Mouse (Mus musculus) neural tube, embryonic 14.5 days (tissue): ENCODE data around the gene Slc46a2. TPM values are rescaled to one million over a fixed set of nuclear protein-coding genes. Genes with fewer than 3 reads are reported as not detected.

ENCODE experiments used
- ATAC-seq: fragments of 200-750 bp; cut with Nextera tagmentation; 2 replicates; pipeline ENCODE4 v1.8.0; 2017; ENCODE audit warnings: low read depth, mild to moderate bottlenecking, moderate TSS enrichment, moderate library complexity
- H3K27ac ChIP-seq: fragments of 300-500 bp; sonication (generic); 2 replicates; pipeline ENCODE4 v1.5.1; 2014; ENCODE audit warnings: low read depth, mild to moderate bottlenecking, control low read depth, low read length, moderate library complexity, mixed read lengths
- H3K27me3 ChIP-seq: fragments of 300-500 bp; sonication (generic); 2 replicates; pipeline ENCODE4 v1.6.1; 2014; ENCODE audit warnings: low read length; ENCODE audit not compliant: control insufficient read depth, insufficient read depth
- H3K36me3 ChIP-seq: fragments of 300-500 bp; sonication (generic); 2 replicates; pipeline ENCODE4 v1.6.1; 2014; ENCODE audit warnings: low read length, mixed read lengths; ENCODE audit not compliant: control insufficient read depth, insufficient read depth
- H3K4me1 ChIP-seq: fragments of 300-500 bp; sonication (generic); 2 replicates; pipeline ENCODE4 v1.6.1; 2014; ENCODE audit warnings: low read length; ENCODE audit not compliant: control insufficient read depth, insufficient read depth
- H3K4me2 ChIP-seq: fragments of 300-500 bp; sonication (generic); 2 replicates; pipeline ENCODE4 v1.6.1; 2014; ENCODE audit warnings: mild to moderate bottlenecking, low read depth, low read length, control low read depth
- H3K4me3 ChIP-seq: fragments of 300-500 bp; sonication (generic); 2 replicates; pipeline ENCODE4 v1.5.1; 2014; ENCODE audit warnings: low read depth, low read length, control low read depth, mixed read lengths
- H3K9ac ChIP-seq: fragments of 300-500 bp; sonication (generic); replicated peaks from 2 replicates; pipeline ENCODE4 v1.6.1; 2014; ENCODE audit warnings: low read depth, mild to moderate bottlenecking, control low read depth, low read length, mixed read lengths
- H3K9me3 ChIP-seq: fragments of 300-500 bp; sonication (generic); 2 replicates; pipeline ENCODE4 v1.6.1; 2016; ENCODE audit warnings: low read length; ENCODE audit not compliant: control insufficient read depth
- WGBS: fragments of 180-500 bp; shearing (Covaris S2); extraction: QIAGEN DNeasy Blood & Tissue Kit; methylation state at CpG from one replicate; pipeline ENCODE4 v1.1.7; 2014; 5-methylcytosine and 5-hydroxymethylcytosine counted together
- polyA plus RNA-seq: library from polyadenylated mRNA; unstranded; fragments of >200 nt; fragmentation: Nextera tagmentation; extraction: Ambion mirVana; gene quantifications from 2 replicates; pipeline ENCODE4 v1.2.1, GENCODE M21; 2014

Slc46a2 gene
- polyA plus RNA-seq: 0.07 and 0.12 TPM in 2 replicates

DNA sequence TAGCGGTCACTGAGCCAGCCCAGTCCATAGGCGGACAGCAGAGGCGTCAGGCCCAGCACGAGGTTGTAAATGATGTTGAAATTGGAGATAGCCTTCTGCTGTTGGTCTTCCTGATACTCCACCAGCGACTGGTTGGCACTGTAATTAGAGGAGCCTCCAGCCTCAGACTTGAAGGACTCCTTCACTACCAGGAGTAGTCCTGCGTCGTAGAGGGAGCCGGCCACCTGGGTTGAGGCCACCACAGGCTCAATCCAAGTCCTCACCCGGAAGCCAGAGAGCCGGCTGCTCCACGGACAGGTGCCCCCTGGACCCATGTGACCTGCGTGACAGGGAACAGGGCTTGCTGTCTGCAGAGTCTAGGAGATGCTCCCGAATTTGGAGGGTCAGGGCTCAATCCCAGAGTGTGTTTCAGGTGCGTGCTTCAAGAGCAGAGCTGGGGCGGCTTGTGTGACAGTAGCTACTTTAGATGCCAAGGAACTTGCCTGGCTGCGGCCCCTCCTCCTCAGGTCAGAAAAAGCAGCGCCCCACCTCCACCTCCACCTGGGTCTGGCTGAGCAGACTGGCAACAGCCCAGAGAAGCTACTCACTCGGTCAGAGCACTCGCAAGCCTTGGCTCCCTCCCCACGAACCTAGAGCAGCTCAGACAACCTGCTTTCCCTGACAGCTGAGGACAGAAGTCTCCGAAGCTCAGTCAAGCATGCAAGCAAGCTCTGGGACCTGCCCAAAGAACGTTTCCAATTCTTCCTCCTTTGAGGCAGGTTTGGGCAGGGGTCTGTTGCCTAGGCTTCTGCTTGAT, at the start of gene Slc46a2:
Slc46a2 (minus strand) TSS at position 449 of the 796 bp plus-strand sequence.
- no peaks in the 10 kb centered on the region for H3K36me3 ChIP-seq
- no peak for ATAC-seq
- no peak within 1 kb of the TSS for H3K4me2 ChIP-seq

DNA sequence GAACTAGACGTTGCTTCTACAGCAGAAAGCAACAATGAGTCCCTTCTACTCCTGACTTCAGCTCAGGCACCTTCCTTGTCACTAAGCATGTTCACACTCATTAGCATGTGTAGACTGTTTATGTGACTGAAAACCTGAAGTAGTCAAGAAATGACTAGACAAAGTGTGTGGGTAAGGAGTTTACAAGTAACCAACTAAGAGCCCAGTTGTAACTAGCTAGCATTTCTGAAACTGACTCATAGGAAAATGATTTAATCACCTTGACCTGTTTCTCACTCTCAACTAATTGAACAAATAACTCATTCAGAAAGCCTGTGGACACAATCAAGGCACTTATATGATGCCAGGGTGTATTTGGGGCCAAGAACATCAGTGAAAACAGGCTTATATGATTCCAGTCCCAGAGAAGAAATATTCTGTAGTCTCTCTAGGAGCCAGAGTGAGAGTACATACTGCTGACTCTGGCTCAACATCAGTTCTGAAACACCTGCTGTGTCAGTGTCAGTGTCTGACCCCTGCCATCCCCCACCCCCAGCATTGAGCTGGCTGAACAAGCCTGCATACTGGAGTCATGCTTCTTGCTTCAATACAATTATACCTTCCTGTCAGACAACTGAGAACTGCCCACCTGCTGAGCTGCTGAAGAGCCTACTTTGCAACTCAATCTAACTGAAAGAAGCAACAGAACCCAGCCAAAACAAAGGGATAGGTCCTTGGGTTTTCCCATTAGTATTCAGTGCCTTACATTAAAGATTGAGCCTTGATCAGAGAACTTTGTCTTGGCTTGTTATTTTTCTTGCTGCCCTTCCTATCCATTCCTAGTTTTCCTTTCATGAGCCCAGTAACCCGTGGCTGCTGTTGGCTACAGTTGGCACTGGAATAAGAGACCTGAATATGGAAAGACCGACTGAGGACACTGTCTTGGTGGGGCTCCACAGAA, 48.8 kb upstream of the Slc46a2 start, which contains the start of gene Mup6:
Mup6 (plus strand) TSS at position 890 of the 940 bp plus-strand sequence.
- Histone ChIP-seq H3K9me3 (no peaks in the 10 kb centered on the region), H3K9ac (no peak within 1 kb of the TSS), H3K27me3 (no peaks in the 10 kb centered on the region), H3K36me3 (no peaks in the 10 kb centered on the region), H3K27ac (no peak within 1 kb of the TSS), H3K4me2 (no peak within 1 kb of the TSS), H3K4me1 (no peaks in the 10 kb centered on the region), H3K4me3 (no peak within 1 kb of the TSS)
- 46% methylated on average over 3 of the region's 3 CpGs for WGBS
- ATAC-seq: no peak

More for the DNA sequence above, at the start of gene Slc46a2:
- H3K27ac ChIP-seq: no peak within 1 kb of the TSS
- WGBS: 21% methylated on average over 22 of the region's 22 CpGs
- H3K4me1 ChIP-seq: no peaks in the 10 kb centered on the region
- H3K27me3 ChIP-seq: no peaks in the 10 kb centered on the region
- no peaks in the 10 kb centered on the region for H3K9me3 ChIP-seq
- no peak within 1 kb of the TSS for H3K9ac ChIP-seq
- no peak within 1 kb of the TSS for H3K4me3 ChIP-seq

DNA sequence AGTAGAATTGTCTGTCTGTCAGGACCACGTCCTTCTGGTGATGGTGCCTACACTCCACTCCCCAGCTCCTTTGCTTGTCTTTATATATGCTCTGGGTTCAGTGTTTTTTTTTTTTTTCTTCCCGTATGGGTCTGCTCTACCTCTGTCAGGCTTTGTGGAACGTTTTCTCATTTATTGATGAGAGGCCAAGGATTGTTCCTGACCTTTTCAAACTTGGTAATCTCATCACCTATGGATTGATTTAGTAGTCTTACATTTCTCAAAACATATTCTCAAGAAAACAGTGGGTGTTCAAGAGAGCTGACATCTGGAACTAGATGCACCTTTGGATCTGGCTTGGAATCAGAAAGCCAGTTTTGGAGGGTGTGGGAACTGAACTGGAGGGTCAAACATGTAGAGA, 45.8 kb upstream of the Slc46a2 start, which contains the start of gene Mup4:
Mup4 (minus strand) TSS at position 101 of the 400 bp plus-strand sequence.
- WGBS: 82% methylated on average over 3 of the region's 3 CpGs
- H3K9me3 ChIP-seq: no peaks in the 10 kb centered on the region
- H3K4me1 ChIP-seq: no peaks in the 10 kb centered on the region
- ATAC-seq: no peak
- H3K36me3 ChIP-seq: no peaks in the 10 kb centered on the region
- H3K27ac ChIP-seq: no peak within 1 kb of the TSS
- no peaks in the 10 kb centered on the region for H3K27me3 ChIP-seq
- no peak within 1 kb of the TSS for H3K4me2 ChIP-seq
- H3K4me3 ChIP-seq: no peak within 1 kb of the TSS
- no peak within 1 kb of the TSS for H3K9ac ChIP-seq

DNA sequence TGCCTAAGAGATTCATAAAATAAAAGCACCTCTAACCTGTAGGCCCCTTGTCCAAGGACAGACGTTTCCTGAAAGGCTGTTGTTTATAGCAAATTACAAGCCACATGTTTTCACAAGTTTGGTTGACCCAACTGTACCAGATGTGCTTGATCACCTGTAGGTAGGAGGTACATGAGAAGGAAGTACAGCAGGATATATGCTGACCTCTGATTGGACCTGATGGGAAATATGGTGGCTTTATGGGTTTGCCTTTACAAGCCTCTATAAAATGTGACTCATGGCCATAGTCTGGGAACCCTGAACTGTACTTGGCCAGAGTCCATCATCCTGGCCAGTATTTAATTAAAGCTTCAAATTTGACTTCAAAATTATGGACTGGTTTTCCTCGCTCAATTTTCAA, 22.7 kb upstream of the Slc46a2 start:
- WGBS: 76% methylated on average over 2 of the region's 2 CpGs
- no peaks in the 10 kb centered on the region for H3K27me3 ChIP-seq
- no peak for ATAC-seq
- H3K4me3 ChIP-seq: no peak overlapping the region
- no peaks in the 10 kb centered on the region for H3K4me1 ChIP-seq
- H3K4me2 ChIP-seq: no peak overlapping the region
- no peaks in the 10 kb centered on the region for H3K36me3 ChIP-seq
- H3K27ac ChIP-seq: no peak overlapping the region
- no peak overlapping the region for H3K9ac ChIP-seq
- H3K9me3 ChIP-seq: no peaks in the 10 kb centered on the region

DNA sequence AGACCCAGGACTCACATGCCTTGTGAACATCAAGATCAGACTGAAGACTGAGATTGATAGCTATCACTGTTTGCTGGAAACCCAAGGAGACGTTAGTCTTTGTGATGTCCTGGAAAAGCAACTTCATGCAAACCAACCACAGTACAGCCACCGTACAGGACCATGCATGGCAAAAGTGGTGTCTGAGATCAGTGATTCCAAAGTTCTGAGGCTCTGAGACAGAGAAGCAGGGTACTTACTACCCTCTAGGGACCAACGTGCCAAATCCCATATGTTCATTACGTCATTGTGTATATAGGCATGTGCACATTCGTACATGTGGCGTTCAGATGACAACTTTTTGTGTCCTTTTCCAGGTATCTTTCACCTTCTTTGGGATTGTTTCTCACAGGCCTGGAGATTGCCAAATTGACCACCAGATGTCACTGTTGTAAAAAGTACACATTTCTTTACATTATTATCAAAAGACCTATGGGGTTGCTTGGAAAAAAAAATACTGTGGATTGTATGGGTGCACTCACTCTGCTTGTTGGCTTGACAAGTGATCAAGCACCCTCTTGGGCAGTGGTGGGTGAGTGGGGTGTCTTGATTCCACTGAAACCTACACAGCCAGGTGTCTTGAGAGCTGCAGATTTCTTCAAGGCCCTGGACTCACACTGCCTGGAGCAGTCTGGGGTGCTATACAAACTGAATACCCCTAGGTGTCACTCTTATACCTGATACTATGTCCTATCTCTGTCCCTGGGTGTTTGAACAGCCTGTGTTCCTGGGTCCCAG, 17.8 kb upstream of the Slc46a2 start:
- ATAC-seq: peak; percentile 92
- Histone ChIP-seq H3K9me3 (no peaks in the 10 kb centered on the region), H3K4me1 (no peaks in the 10 kb centered on the region), H3K4me3 (no peak overlapping the region), H3K4me2 (no peak overlapping the region), H3K9ac (no peak overlapping the region), H3K27me3 (no peaks in the 10 kb centered on the region), H3K27ac (no peak overlapping the region), H3K36me3 (no peaks in the 10 kb centered on the region)
- 72% methylated on average over 6 of the region's 6 CpGs for WGBS

DNA sequence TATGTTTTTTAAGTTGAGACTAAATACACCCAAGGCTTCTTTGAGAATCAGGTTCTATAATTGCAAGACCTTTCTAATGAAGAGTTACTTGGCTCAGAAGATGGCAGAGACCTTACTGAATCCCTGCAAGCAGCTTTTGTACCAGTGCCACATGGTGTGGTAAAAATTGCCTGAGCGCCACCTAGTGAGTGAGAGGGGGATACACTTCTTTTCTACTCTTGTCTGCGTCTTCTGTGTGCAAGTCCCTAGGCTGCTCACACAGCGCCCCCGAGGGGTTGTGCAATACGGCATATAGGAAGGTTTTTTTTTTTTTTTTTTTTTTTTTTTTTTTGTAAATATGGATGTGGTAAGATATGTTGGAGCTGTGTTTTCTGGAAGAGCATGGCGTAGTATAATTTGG, 13.5 kb upstream of the Slc46a2 start:
- H3K36me3 ChIP-seq: no peaks in the 10 kb centered on the region
- no peak overlapping the region for H3K4me2 ChIP-seq
- 21% methylated on average over 6 of the region's 6 CpGs for WGBS
- no peak overlapping the region for H3K4me3 ChIP-seq
- peak; percentile 76 for ATAC-seq
- no peak overlapping the region for H3K9ac ChIP-seq
- no peaks in the 10 kb centered on the region for H3K4me1 ChIP-seq
- H3K27me3 ChIP-seq: no peaks in the 10 kb centered on the region
- H3K27ac ChIP-seq: no peak overlapping the region
- H3K9me3 ChIP-seq: no peaks in the 10 kb centered on the region

DNA sequence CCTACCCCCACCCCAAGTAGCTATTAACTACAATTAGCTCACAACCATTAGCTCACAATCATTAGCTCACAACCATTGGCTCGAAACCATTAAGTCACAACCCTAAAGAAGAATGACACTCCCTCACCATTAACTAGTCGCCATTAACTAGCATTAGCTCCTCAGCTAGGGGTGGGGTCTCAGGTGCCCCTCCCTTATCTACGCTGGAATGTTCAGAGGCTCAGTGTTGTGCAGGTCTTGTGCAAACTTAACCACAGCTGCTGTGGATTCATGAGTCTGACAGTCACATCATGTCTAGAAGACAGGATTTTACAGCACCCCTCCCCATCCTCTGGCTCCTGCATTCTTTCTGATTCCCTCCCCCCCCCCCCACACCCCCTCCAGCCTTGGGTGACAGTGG, 12.8 kb upstream of the Slc46a2 start:
- H3K27me3 ChIP-seq: no peaks in the 10 kb centered on the region
- no peak overlapping the region for H3K27ac ChIP-seq
- no peaks in the 10 kb centered on the region for H3K4me1 ChIP-seq
- 0 out of 2 replicates have a peak, but pooled peaks have one; percentile 6 for ATAC-seq
- H3K36me3 ChIP-seq: no peaks in the 10 kb centered on the region
- H3K4me3 ChIP-seq: no peak overlapping the region
- no peaks in the 10 kb centered on the region for H3K9me3 ChIP-seq
- 67% methylated on average over 3 of the region's 3 CpGs for WGBS
- H3K4me2 ChIP-seq: no peak overlapping the region
- no peak overlapping the region for H3K9ac ChIP-seq

DNA sequence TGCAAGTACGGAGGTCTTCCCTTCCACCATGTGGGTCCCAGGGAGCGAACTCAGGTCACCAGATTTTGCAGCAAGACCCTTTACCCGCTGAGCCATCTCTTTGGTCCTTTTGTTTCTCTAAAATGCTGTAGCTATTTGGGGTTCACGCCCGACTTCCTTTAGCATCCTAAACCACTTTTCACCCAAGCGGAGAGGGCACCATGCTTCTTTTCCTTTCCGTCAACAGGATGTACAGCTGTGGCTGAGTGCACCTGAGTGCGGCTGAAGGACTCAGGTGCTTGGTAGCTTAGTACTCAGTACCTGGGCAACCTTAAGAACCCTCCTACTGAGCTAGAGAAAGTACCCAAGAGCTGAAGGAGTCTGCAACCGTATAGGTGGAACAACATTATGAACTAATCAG, 10.2 kb upstream of the Slc46a2 start:
- no peak overlapping the region for H3K27ac ChIP-seq
- H3K9me3 ChIP-seq: no peaks in the 10 kb centered on the region
- H3K9ac ChIP-seq: no peak overlapping the region
- no peak overlapping the region for H3K4me3 ChIP-seq
- no peaks in the 10 kb centered on the region for H3K4me1 ChIP-seq
- ATAC-seq: no peak
- no peaks in the 10 kb centered on the region for H3K27me3 ChIP-seq
- no peaks in the 10 kb centered on the region for H3K36me3 ChIP-seq
- WGBS: 86% methylated on average over 9 of the region's 9 CpGs
- H3K4me2 ChIP-seq: no peak overlapping the region
